Mouse (Mus musculus) cerebellum, adult 2 months (tissue): ENCODE measurements at regions not wholly inside any gene's neighbourhood (a gene's known extent, or its start where the extent isn't known, plus 50 kb on each side); places are given as distances from the start of the nearest gene placed in this dataset.

ENCODE experiments used
- CTCF ChIP-seq: fragments of 200-500 bp; IDR thresholded peaks from 2 replicates; pipeline ENCODE4 v1.5.1; 2011; ENCODE audit warnings: low read depth, mild to moderate bottlenecking, control low read depth, low read length, moderate library complexity, borderline replicate concordance; ENCODE audit not compliant: insufficient read depth
- POLR2A ChIP-seq: fragments of 200-500 bp; IDR thresholded peaks from 2 replicates; pipeline ENCODE4 v1.6.1; 2011; ENCODE audit warnings: low read length, control low read depth, borderline replicate concordance; ENCODE audit not compliant: insufficient read depth

GRCm38 (mm10) chr13:101025488-101025887, 192.3 kb upstream of the Slc30a5 start:
- no peak for TF ChIP-seq CTCF
- no peak for TF ChIP-seq POLR2A
